Mouse (Mus musculus) hindbrain, embryonic 16.5 days (tissue): Measurements from ENCODE around the gene Cd81. TPM values are rescaled to one million over a fixed set of nuclear protein-coding genes. Genes with fewer than 3 reads are reported as not detected.

Experiments used
- ATAC-seq: fragments of 200-750 bp; cut with Nextera tagmentation; 2 replicates; pipeline ENCODE4 v1.8.0; 2017; ENCODE audit warnings: moderate TSS enrichment, moderate library complexity
- H3K27ac ChIP-seq: fragments of 300-500 bp; sonication (generic); 2 replicates; pipeline ENCODE4 v1.5.1; 2014; ENCODE audit warnings: low read depth, mild to moderate bottlenecking, control low read depth, low read length, moderate library complexity
- H3K27me3 ChIP-seq: fragments of 300-500 bp; sonication (generic); replicated peaks from 2 replicates; pipeline ENCODE4 v1.6.1; 2014; ENCODE audit warnings: low read length; ENCODE audit not compliant: control insufficient read depth, insufficient read depth
- H3K36me3 ChIP-seq: fragments of 300-500 bp; sonication (generic); 2 replicates; pipeline ENCODE4 v1.6.1; 2014; ENCODE audit warnings: mild to moderate bottlenecking, low read length, moderate library complexity, mixed read lengths; ENCODE audit not compliant: control insufficient read depth, insufficient read depth
- H3K4me1 ChIP-seq: fragments of 300-500 bp; sonication (generic); 2 replicates; pipeline ENCODE4 v1.6.1; 2014; ENCODE audit warnings: low read depth, low read length; ENCODE audit not compliant: control insufficient read depth, insufficient read depth
- H3K4me2 ChIP-seq: fragments of 300-500 bp; sonication (generic); 2 replicates; pipeline ENCODE4 v1.6.1; 2014; ENCODE audit warnings: mild to moderate bottlenecking, low read length, control low read depth, moderate library complexity
- H3K4me3 ChIP-seq: fragments of 300-500 bp; sonication (generic); 2 replicates; pipeline ENCODE4 v1.5.1; 2014; ENCODE audit warnings: mild to moderate bottlenecking, low read length, control low read depth, moderate library complexity
- H3K9ac ChIP-seq: fragments of 300-500 bp; sonication (generic); 2 replicates; pipeline ENCODE4 v1.6.1; 2014; ENCODE audit warnings: low read depth, mild to moderate bottlenecking, control low read depth, low read length, moderate library complexity
- H3K9me3 ChIP-seq: fragments of 300-500 bp; sonication (generic); 2 replicates; pipeline ENCODE4 v1.6.1; 2014; ENCODE audit warnings: mild to moderate bottlenecking, low read length, moderate library complexity; ENCODE audit not compliant: control insufficient read depth
- WGBS: fragments of 180-500 bp; shearing (Covaris S2); extraction: QIAGEN DNeasy Blood & Tissue Kit; methylation state at CpG from one replicate; pipeline ENCODE4 v1.1.7; 2014; 5-methylcytosine and 5-hydroxymethylcytosine counted together
- polyA plus RNA-seq: library from polyadenylated mRNA; unstranded; fragments of >200 nt; fragmentation: Nextera tagmentation; extraction: Ambion mirVana; gene quantifications from 2 replicates; pipeline ENCODE4 v1.2.1, GENCODE M21; 2015

Cd81 gene
- polyA plus RNA-seq: 532 and 585 TPM in 2 replicates

DNA sequence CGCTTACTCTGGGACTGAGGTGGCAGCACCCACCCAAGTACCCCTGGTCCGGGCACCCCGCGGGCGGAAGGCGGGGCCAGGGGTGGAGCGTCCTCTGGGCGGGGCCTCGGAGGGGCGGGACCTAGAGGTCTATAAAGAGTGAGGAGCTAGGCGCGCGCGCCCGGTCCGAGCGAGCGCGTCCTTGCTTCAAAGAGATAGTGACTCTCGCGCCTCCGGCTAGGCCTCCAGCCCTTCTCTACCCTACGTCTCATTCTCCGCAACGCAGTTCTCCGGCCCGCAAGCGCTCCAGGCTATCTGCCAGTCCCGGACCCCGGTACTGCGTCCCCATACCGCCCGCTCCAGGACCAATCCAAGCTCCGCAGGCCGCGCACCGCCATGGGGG, at the start of gene Cd81:
Cd81 (plus strand) TSS at position 114 of the 382 bp plus-strand sequence.
- peak; percentile 81 for ATAC-seq
- under 1% methylated on average over 34 of the region's 37 CpGs for WGBS
- H3K27ac ChIP-seq: peak within 1 kb of the TSS; percentile 78
- no peaks in the 10 kb centered on the region for H3K9me3 ChIP-seq
- peak within 1 kb of the TSS; percentile 81 for H3K9ac ChIP-seq
- H3K36me3 ChIP-seq: no peaks in the 10 kb centered on the region
- H3K27me3 ChIP-seq: no peaks in the 10 kb centered on the region
- peak within 1 kb of the TSS; percentile 86 for H3K4me3 ChIP-seq
- H3K4me2 ChIP-seq: peak within 1 kb of the TSS; percentile 93
- H3K4me1 ChIP-seq: peaks cover 37% of the 10 kb centered on the region

DNA sequence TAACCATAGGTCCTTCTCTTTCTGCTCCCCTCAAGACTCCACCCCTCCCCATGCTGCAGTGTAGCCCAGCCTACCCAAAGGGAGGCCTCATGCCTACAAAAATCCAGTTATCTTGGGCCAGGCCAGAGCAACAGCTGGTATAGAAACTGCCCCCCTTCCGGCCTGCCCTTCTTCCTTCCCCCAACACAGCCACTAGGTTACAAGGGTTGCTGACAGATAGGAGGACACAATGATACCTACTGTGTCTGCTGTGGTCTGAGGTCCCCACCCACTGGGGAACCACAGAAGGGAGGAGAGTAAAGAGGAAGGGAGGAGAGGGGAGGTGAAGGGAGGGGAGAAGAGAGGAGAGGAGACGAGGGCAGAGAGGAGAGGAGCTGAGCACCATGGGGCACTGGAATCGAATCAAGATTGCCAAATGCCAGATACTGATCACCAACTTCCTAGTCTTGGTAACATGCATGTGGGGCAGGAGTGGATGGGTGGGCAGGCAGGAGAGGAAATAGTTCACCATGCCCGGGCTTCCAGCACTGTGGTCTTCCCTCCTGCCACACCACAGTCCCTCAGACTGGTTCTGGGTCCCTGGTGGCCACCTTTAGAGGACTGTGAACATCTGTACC, 47.7 kb upstream of the Cd81 start, which contains the start of gene Tspan32:
Tspan32 (plus strand) TSS at position 320 of the 617 bp plus-strand sequence.
- Histone ChIP-seq H3K4me3 (no peak within 1 kb of the TSS), H3K27me3 (no peaks in the 10 kb centered on the region), H3K4me1 (peaks cover 9% of the 10 kb centered on the region; the same call in 1 of the 2 replicates), H3K36me3 (no peaks in the 10 kb centered on the region), H3K4me2 (no peak within 1 kb of the TSS), H3K9ac (no peak within 1 kb of the TSS), H3K27ac (no peak within 1 kb of the TSS), H3K9me3 (no peaks in the 10 kb centered on the region)
- ATAC-seq: no peak
- WGBS: 79% methylated on average over 4 of the region's 4 CpGs

DNA sequence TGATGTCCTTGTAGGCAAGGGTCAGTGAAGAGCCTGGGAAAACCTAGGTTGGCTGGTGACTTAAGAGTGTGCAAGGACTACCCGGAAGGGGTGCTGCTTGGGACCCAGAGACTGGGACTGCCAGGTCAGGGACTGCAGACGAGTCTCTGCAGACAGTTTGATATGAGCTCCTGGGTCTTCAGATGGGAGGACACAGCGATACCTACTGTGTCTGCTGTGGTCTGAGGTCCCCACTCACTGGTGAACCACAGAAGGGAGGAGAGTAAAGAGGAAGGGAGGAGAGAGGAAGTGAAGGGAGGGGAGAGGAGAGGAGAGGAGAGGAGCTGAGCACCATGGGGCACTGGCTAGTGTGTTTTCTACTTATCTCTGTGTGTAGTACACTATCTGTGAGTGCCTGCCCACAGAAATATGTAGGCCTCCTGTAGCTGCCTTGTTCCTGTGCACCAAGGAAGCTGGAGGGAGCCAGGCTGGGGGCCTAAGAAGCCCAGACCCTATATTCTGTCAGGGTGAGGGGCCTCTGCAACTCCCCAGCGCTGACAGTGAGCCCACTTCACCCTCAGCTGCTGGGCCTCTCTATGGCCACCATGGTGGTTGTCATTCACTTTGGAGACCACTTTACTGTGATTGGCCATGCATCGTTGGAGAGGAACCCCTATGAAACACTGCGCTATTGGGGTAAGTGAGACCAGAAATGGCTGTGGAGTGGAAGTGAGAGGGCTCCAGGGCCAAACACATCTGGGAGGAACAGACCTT, 47.0 kb upstream of the Cd81 start:
- Histone ChIP-seq H3K4me1 (peaks cover 9% of the 10 kb centered on the region; the same call in 1 of the 2 replicates), H3K4me3 (no peak overlapping the region), H3K27ac (no peak overlapping the region), H3K9me3 (no peaks in the 10 kb centered on the region), H3K4me2 (no peak overlapping the region), H3K36me3 (no peaks in the 10 kb centered on the region), H3K27me3 (no peaks in the 10 kb centered on the region), H3K9ac (no peak overlapping the region)
- ATAC-seq: no peak
- 88% methylated on average over 6 of the region's 6 CpGs for WGBS

DNA sequence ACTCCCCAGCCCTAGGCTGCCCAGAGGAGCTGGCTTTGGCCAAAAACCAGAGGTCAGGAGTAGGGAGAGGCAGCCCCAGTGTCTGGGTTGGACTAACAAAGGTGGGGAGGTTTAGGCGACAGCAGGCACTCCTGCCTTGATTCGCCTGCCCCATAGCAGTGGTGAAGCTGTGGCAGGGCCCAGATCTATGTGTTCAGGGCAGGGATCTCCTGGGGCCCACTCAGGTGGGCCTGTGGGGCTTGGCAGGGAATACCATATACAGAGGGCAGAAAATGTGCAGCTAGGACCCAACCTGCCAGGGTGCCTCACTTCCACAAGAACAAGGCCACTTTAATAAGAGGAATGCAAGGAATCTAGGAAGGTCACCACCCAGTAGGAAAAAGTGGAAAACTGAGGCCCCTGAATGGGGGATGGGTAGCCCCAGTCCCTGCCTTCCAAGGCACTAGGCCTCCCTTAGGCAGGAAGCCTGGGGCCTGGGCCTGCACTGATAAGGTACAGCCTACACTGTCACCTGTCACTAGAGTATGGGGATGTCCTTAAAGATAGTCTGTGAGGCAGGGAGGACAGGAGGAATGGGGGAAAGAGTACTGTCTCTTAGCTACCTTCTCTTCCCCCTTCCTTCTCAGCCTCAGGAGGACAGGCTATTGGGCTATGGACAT, 46.3 kb upstream of the Cd81 start:
- no peaks in the 10 kb centered on the region for H3K36me3 ChIP-seq
- peaks cover 9% of the 10 kb centered on the region; the same call in 1 of the 2 replicates for H3K4me1 ChIP-seq
- no peak overlapping the region for H3K4me3 ChIP-seq
- no peak overlapping the region for H3K4me2 ChIP-seq
- H3K27me3 ChIP-seq: no peaks in the 10 kb centered on the region
- WGBS: 79% methylated on average over 2 of the region's 2 CpGs
- H3K27ac ChIP-seq: no peak overlapping the region
- ATAC-seq: no peak
- H3K9me3 ChIP-seq: no peaks in the 10 kb centered on the region
- no peak overlapping the region for H3K9ac ChIP-seq

DNA sequence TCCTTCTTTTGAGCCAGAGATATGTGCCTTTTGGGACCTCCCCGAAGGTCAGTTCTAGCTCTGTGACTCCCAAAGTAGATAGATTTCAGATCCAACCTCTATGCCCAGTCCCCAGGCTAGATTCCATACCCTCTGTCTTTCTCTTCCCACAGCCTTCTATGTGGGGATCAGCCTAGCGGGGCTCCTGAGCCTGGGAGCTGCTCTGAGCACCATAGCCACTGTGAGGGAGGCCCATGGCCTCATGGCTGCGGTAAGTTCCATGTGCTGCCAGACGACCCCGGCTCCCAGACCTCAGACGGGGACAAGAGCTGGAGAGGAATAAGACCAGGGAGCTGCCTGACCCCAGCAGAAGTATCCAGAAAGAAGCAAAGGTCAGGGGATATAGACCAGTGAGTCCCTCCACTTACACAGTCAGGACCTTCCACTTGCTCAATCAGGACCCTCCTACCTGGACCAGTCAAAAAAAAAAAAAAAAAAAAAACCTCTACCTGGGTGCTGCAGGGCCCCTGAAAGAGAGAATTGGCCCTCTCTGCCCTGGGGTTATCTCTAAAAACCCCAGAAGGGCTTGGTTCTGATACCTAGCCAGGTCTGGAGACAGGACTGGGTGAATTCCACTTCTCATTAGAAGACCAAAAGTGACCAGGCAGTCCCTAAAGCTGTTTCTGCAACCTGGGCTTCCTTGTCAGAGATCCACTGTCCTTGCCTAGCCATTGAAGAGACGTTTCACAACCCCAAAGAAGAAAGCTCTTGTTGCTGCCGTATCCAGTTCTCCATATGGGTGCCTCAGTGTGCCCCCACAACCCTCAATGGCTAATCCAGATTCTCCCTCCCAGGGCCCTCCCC, 45.6 kb upstream of the Cd81 start:
- H3K4me2 ChIP-seq: no peak overlapping the region
- ATAC-seq: no peak
- H3K27ac ChIP-seq: no peak overlapping the region; the same call in 1 of the 2 replicates
- no peaks in the 10 kb centered on the region for H3K36me3 ChIP-seq
- peaks cover 9% of the 10 kb centered on the region; the same call in 1 of the 2 replicates for H3K4me1 ChIP-seq
- H3K4me3 ChIP-seq: no peak overlapping the region
- H3K9ac ChIP-seq: no peak overlapping the region
- H3K9me3 ChIP-seq: no peaks in the 10 kb centered on the region
- no peaks in the 10 kb centered on the region for H3K27me3 ChIP-seq
- 88% methylated on average over 8 of the region's 8 CpGs for WGBS

DNA sequence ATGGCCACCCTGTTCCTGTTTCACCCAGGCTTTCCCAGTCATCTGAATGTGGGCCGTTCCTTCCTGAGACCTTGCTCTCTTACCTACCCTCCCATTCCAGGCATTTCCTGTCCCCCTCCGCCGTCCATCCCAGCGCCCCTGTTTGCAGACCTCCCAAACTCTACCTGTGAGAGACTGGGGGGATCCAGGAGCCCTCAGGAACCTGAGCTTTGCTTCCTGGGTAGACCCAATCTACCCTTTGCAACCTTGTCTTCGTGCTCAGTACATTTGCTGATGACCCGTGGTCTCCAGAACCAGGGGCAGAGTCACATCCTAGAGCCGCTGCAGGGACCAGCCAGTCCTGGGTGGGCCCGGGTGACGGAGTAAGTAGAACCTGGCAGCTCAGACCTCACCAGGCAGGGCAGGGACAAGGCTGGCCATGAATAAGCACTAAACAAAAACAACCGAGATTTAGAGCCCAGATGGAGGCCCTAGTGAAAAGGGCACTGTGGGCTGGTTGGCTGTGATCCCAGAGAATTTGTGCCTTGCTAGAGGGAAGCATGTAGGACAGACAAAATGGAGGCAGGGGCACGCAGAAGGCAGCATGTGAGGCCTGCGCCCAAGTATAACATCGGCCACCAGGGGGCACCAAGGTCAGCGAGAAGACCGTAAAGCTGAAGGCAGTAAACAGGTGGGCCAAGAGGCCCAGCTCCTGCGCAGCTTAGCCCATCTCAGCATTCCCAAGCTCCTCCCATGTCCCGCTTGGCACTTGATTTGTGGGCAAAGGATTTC, 44.8 kb upstream of the Cd81 start:
- H3K4me1 ChIP-seq: peaks cover 13% of the 10 kb centered on the region; the same call in 1 of the 2 replicates
- peak overlapping the region; percentile 8; the same call in 1 of the 2 replicates for H3K9ac ChIP-seq
- no peaks in the 10 kb centered on the region for H3K27me3 ChIP-seq
- ATAC-seq: peak; percentile 88
- no peak overlapping the region for H3K4me2 ChIP-seq
- WGBS: 39% methylated on average over 17 of the region's 17 CpGs
- H3K9me3 ChIP-seq: no peaks in the 10 kb centered on the region
- H3K4me3 ChIP-seq: no peak overlapping the region
- peak overlapping the region; percentile 60 for H3K27ac ChIP-seq
- H3K36me3 ChIP-seq: no peaks in the 10 kb centered on the region

DNA sequence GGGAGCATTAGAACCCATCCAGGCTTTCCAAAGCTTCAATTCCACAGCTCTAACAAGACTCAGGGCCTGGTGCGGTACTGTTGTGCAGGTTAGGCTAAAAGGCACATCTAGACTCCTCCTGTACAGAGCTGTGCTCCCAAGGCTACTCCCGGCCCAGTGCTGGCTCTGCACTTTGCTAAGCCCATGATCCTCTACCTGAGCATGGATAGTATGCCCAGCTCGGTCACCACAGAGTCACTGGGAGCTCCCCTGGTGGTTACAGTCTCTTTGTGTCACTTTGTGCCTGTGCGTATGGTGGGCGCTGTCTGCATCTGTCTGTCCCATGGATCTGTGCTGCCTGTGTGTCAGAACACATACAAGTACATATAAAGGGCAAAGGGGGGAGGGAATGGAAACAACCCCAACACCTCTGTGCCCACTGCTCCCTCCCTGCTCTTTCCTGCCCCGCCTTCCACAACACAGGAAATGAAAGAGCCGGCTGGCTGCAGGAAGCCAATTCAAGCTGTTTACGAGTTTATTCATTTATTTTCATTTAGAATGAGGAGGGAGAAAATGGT, 44.1 kb upstream of the Cd81 start:
- no peaks in the 10 kb centered on the region for H3K36me3 ChIP-seq
- H3K27ac ChIP-seq: peak overlapping the region; percentile 60
- peaks cover 15% of the 10 kb centered on the region; the same call in 1 of the 2 replicates for H3K4me1 ChIP-seq
- H3K4me3 ChIP-seq: no peak overlapping the region
- no peak overlapping the region for H3K4me2 ChIP-seq
- WGBS: 57% methylated on average over 8 of the region's 8 CpGs
- peak; percentile 28 for ATAC-seq
- H3K9ac ChIP-seq: peak overlapping the region; percentile 8; the same call in 1 of the 2 replicates
- no peaks in the 10 kb centered on the region for H3K27me3 ChIP-seq
- no peaks in the 10 kb centered on the region for H3K9me3 ChIP-seq
